Mouse (Mus musculus): ENCODE measurements around the gene Rfc1. TPM values are rescaled to one million over a fixed set of nuclear protein-coding genes. Genes with fewer than 3 reads are reported as not detected.
A peak's percentile ranks its signal among the peaks of the same experiment; 100 is the strongest.

Gene Rfc1
- total and polyA plus RNA-seq, 3 experiments: 8.4 to 38.2 (median 31.9) TPM

DNA sequence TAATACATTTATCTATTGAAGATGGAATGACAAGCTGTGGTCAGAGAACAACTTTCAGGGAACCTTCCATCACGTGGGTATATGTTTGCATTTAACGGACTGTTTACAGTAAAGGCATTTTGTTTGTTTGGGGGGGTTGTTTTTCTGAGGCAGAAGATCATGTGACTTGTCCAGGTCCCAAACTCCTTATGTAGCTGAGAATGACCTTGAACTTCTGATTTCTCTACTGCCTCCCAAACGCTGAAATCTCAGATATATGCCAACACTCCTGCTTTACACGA lies 545 bp upstream of the Rfc1 start:
- H3K36me3 ChIP-seq (ENCODE audit: control insufficient read depth, insufficient read depth, low read length): no peaks in the 10 kb centered on the region
- intact Hi-C loops (cut with DNase I): loop anchor here (5.0 to 10.0 kb wide), 2 partner anchors 199 to 361 kb away; partner anchors contain the start of genes Pds5a, Smim14 and Ube2k
- TF ChIP-seq CTCF (IDR thresholded peaks at IDR 0.05) (no peak), EP300 (IDR thresholded peaks at IDR 0.05; ENCODE audit: insufficient read depth, low read depth, low read length) (no peak), POLR2A (IDR thresholded peaks at IDR 0.05; ENCODE audit: insufficient read depth, low read depth, low read length) (no peak)
- 0 out of 2 replicates have a peak, but pooled peaks cover 1% of the 10 kb centered on the region for H3K4me1 ChIP-seq (ENCODE audit: control insufficient read depth, insufficient read depth, low read length)
- H3K9ac ChIP-seq (ENCODE audit: low read depth, low read length): no peak overlapping the region
- H3K27ac ChIP-seq: peak overlapping the region; percentile 67; the same call in 1 of the 2 replicates
- peak overlapping the region; percentile 86 for H3K4me3 ChIP-seq
- DNase-seq: no peak
- WGBS: 20% methylated on average over 4 of the region's 4 CpGs
- peaks cover 1% of the 10 kb centered on the region; the same call in 1 of the 2 replicates for H3K79me2 ChIP-seq (replicated peaks; ENCODE audit: control insufficient read depth, insufficient read depth, low read length)
- no peaks in the 10 kb centered on the region for H3K27me3 ChIP-seq (ENCODE audit: control insufficient read depth, insufficient read depth, low read length)

- peaks cover 1% of the 10 kb centered on the region; the same call in 1 of the 2 replicates for H3K79me2 ChIP-seq (replicated peaks; ENCODE audit: control insufficient read depth, insufficient read depth, low read length)
- no peak for DNase-seq
- TF ChIP-seq CTCF (IDR thresholded peaks at IDR 0.05) (no peak), EP300 (IDR thresholded peaks at IDR 0.05; ENCODE audit: insufficient read depth, low read depth, low read length) (no peak)
- H3K4me1 ChIP-seq (ENCODE audit: control insufficient read depth, insufficient read depth, low read length): peaks cover 1% of the 10 kb centered on the region; the same call in 1 of the 2 replicates
- no peaks in the 10 kb centered on the region for H3K27me3 ChIP-seq (ENCODE audit: control insufficient read depth, insufficient read depth, low read length)
- H3K9ac ChIP-seq (ENCODE audit: low read depth, low read length): peak overlapping the region; percentile 91
- 2% methylated on average over 8 of the region's 8 CpGs for WGBS
- peak overlapping the region; percentile 86 for H3K4me3 ChIP-seq
- intact Hi-C loops (cut with DNase I): loop anchor here (1.0 to 10.0 kb wide), 3 partner anchors 57 to 363 kb away; partner anchors contain the start of genes Lias, Pds5a, Rpl9 and Smim14
- H3K27ac ChIP-seq: peak overlapping the region; percentile 67
- no peaks in the 10 kb centered on the region for H3K36me3 ChIP-seq (ENCODE audit: control insufficient read depth, insufficient read depth, low read length)
Observed at GRCm38 (mm10) chr5:65334788-65335187, 682 bp downstream of the Rfc1 start.

- no peak overlapping the region for H3K27ac ChIP-seq
- H3K9ac ChIP-seq (ENCODE audit: low read depth, low read length): no peak overlapping the region
- peaks cover 8% of the 10 kb centered on the region for H3K4me1 ChIP-seq (ENCODE audit: control insufficient read depth, insufficient read depth, low read length)
- TF ChIP-seq POLR2A (IDR thresholded peaks at IDR 0.05; ENCODE audit: insufficient read depth, low read depth, low read length) (no peak), CTCF (IDR thresholded peaks at IDR 0.05) (no peak), EP300 (IDR thresholded peaks at IDR 0.05; ENCODE audit: insufficient read depth, low read depth, low read length) (no peak)
- H3K79me2 ChIP-seq (replicated peaks; ENCODE audit: control insufficient read depth, insufficient read depth, low read length): peaks cover 2% of the 10 kb centered on the region; the same call in 1 of the 2 replicates
- H3K4me3 ChIP-seq: no peak overlapping the region
- H3K27me3 ChIP-seq (ENCODE audit: control insufficient read depth, insufficient read depth, low read length): no peaks in the 10 kb centered on the region
- DNase-seq: no peak
- H3K36me3 ChIP-seq (ENCODE audit: control insufficient read depth, insufficient read depth, low read length): peaks cover 3% of the 10 kb centered on the region
- intact Hi-C loops (cut with DNase I): loop anchor here (10.0 kb wide), 2 partner anchors 205 to 435 kb away; partner anchors contain the start of genes N4bp2, Smim14 and Ube2k
- WGBS: 64% methylated on average over 3 of the region's 3 CpGs
Observed at GRCm38 (mm10) chr5:65329971-65330370, 5.5 kb downstream of the Rfc1 start.

- no peaks in the 10 kb centered on the region for H3K27me3 ChIP-seq (ENCODE audit: control insufficient read depth, insufficient read depth, low read length)
- peak overlapping the region; percentile 15 for H3K4me3 ChIP-seq
- TF ChIP-seq EP300 (IDR thresholded peaks at IDR 0.05; ENCODE audit: insufficient read depth, low read depth, low read length) (0 out of 2 replicates have a peak, but pooled peaks have one; percentile 48), POLR2A (IDR thresholded peaks at IDR 0.05; ENCODE audit: insufficient read depth, low read depth, low read length) (peak; percentile 52; the same call in 1 of the 2 replicates), CTCF (IDR thresholded peaks at IDR 0.05) (no peak)
- H3K4me1 ChIP-seq (ENCODE audit: control insufficient read depth, insufficient read depth, low read length): peaks cover 11% of the 10 kb centered on the region
- H3K79me2 ChIP-seq (replicated peaks; ENCODE audit: control insufficient read depth, insufficient read depth, low read length): 0 out of 2 replicates have a peak, but pooled peaks cover 3% of the 10 kb centered on the region
- H3K27ac ChIP-seq: peak overlapping the region; percentile 85
- peak; percentile 49 to 55 for DNase-seq
- WGBS: 0% methylated on average over 5 of the region's 5 CpGs
- H3K36me3 ChIP-seq (ENCODE audit: control insufficient read depth, insufficient read depth, low read length): peaks cover 6% of the 10 kb centered on the region
- H3K9ac ChIP-seq (ENCODE audit: low read depth, low read length): peak overlapping the region; percentile 24
- intact Hi-C loops (cut with DNase I): loop anchor here (10.0 kb wide), 1 partner anchor 439 kb away; the partner anchor contains the start of gene N4bp2
Observed at GRCm38 (mm10) chr5:65326212-65326611, 9.3 kb downstream of the Rfc1 start.

- Histone ChIP-seq H3K27ac (peak overlapping the region; percentile 85; the same call in 1 of the 2 replicates), H3K4me3 (no peak overlapping the region), H3K36me3 (ENCODE audit: control insufficient read depth, insufficient read depth, low read length) (peaks cover 6% of the 10 kb centered on the region), H3K9ac (ENCODE audit: low read depth, low read length) (no peak overlapping the region), H3K27me3 (ENCODE audit: control insufficient read depth, insufficient read depth, low read length) (no peaks in the 10 kb centered on the region), H3K79me2 (replicated peaks; ENCODE audit: control insufficient read depth, insufficient read depth, low read length) (0 out of 2 replicates have a peak, but pooled peaks cover 3% of the 10 kb centered on the region), H3K4me1 (ENCODE audit: control insufficient read depth, insufficient read depth, low read length) (peaks cover 11% of the 10 kb centered on the region)
- no peak for DNase-seq
- WGBS: 88% methylated on average over 3 of the region's 3 CpGs
- intact Hi-C loops (cut with DNase I): loop anchor here (10.0 kb wide), 1 partner anchor 440 kb away; the partner anchor contains the start of gene N4bp2
- no peak for TF ChIP-seq POLR2A (IDR thresholded peaks at IDR 0.05; ENCODE audit: insufficient read depth, low read depth, low read length)
- TF ChIP-seq EP300 (IDR thresholded peaks at IDR 0.05; ENCODE audit: insufficient read depth, low read depth, low read length): no peak
- TF ChIP-seq CTCF (IDR thresholded peaks at IDR 0.05): no peak
Observed at GRCm38 (mm10) chr5:65324758-65325355, 10.6 kb downstream of the Rfc1 start.

GRCm38 (mm10) chr5:65324271-65324670 lies 11.2 kb downstream of the Rfc1 start:
- TF ChIP-seq POLR2A (IDR thresholded peaks at IDR 0.05; ENCODE audit: insufficient read depth, low read depth, low read length) (no peak), EP300 (IDR thresholded peaks at IDR 0.05; ENCODE audit: insufficient read depth, low read depth, low read length) (no peak), CTCF (IDR thresholded peaks at IDR 0.05) (no peak)
- WGBS: 59% methylated on average over 3 of the region's 3 CpGs
- Histone ChIP-seq H3K79me2 (replicated peaks; ENCODE audit: control insufficient read depth, insufficient read depth, low read length) (0 out of 2 replicates have a peak, but pooled peaks cover 3% of the 10 kb centered on the region), H3K4me1 (ENCODE audit: control insufficient read depth, insufficient read depth, low read length) (peaks cover 11% of the 10 kb centered on the region), H3K36me3 (ENCODE audit: control insufficient read depth, insufficient read depth, low read length) (peaks cover 6% of the 10 kb centered on the region), H3K9ac (ENCODE audit: low read depth, low read length) (no peak overlapping the region), H3K4me3 (no peak overlapping the region), H3K27me3 (ENCODE audit: control insufficient read depth, insufficient read depth, low read length) (no peaks in the 10 kb centered on the region), H3K27ac (no peak overlapping the region; the same call in 1 of the 2 replicates)
- DNase-seq: no peak
- intact Hi-C loops (cut with DNase I): loop anchor here (10.0 kb wide), 1 partner anchor 441 kb away; the partner anchor contains the start of gene N4bp2

All from heart, adult 2 months (tissue).